8 mouse cellular contexts compared by ENCODE assay signal in genomic region chr10:18318916-18319481, GRCm38 (mm10). TPM values are rescaled to one million over a fixed set of nuclear protein-coding genes. Genes with fewer than 3 reads are reported as not detected.
A peak's percentile ranks its signal among the peaks of the same experiment; 100 is the strongest.
DNase-seq lines count a peak whose midpoint lies in the region; ATAC-seq lines count a peak whose summit lies in the region.

Gene Nhsl1 (plus strand): TSS chr10:18318985.

- peak within 1 kb of the TSS; percentile 87 for H3K9ac ChIP-seq in embryonic facial prominence, embryonic 12.5 days
- peak within 1 kb of the TSS; percentile 66 for H3K9ac ChIP-seq in liver, embryonic 11.5 days (ENCODE audit: low read depth, low read length)

- H3K9me3 ChIP-seq in embryonic facial prominence, embryonic 12.5 days = no peaks in the 10 kb centered on the region
- H3K9me3 ChIP-seq in heart, embryonic 10.5 days = no peaks in the 10 kb centered on the region
- no peaks in the 10 kb centered on the region for H3K9me3 ChIP-seq in liver, embryonic 11.5 days (ENCODE audit: control insufficient read depth, low read length)

- H3K27me3 ChIP-seq in embryonic facial prominence, embryonic 12.5 days = no peaks in the 10 kb centered on the region
- H3K27me3 ChIP-seq in heart, embryonic 10.5 days (ENCODE audit: insufficient read depth, poor library complexity, severe bottlenecking) = no peaks in the 10 kb centered on the region
- peaks cover 23% of the 10 kb centered on the region for H3K27me3 ChIP-seq in liver, embryonic 11.5 days (replicated peaks; ENCODE audit: control insufficient read depth, insufficient read depth, low read length)

- peak within 1 kb of the TSS; percentile 72 for H3K4me3 ChIP-seq in embryonic facial prominence, embryonic 12.5 days
- peak within 1 kb of the TSS; percentile 80 for H3K4me3 ChIP-seq in heart, embryonic 10.5 days
- peak within 1 kb of the TSS; percentile 71 for H3K4me3 ChIP-seq in liver, embryonic 11.5 days (ENCODE audit: low read depth, low read length)

- H3K4me2 ChIP-seq in embryonic facial prominence, embryonic 12.5 days (replicated peaks) = peak within 1 kb of the TSS; percentile 81
- H3K4me2 ChIP-seq in liver, embryonic 11.5 days = peak within 1 kb of the TSS; percentile 84

- H3K4me1 ChIP-seq in embryonic facial prominence, embryonic 12.5 days = 0 out of 2 replicates have a peak, but pooled peaks cover 3% of the 10 kb centered on the region
- peaks cover 19% of the 10 kb centered on the region for H3K4me1 ChIP-seq in heart, embryonic 10.5 days
- no peaks in the 10 kb centered on the region for H3K4me1 ChIP-seq in liver, embryonic 11.5 days (replicated peaks; ENCODE audit: control insufficient read depth, insufficient read depth, low read length)

- H3K36me3 ChIP-seq in embryonic facial prominence, embryonic 12.5 days = no peaks in the 10 kb centered on the region
- H3K36me3 ChIP-seq in heart, embryonic 10.5 days = no peaks in the 10 kb centered on the region
- H3K36me3 ChIP-seq in liver, embryonic 11.5 days (ENCODE audit: control insufficient read depth, insufficient read depth, low read length) = no peaks in the 10 kb centered on the region

- DNase-seq in layer of hippocampus, adult 11-12 months (ENCODE audit: low spot score) = peak; percentile 43
- no peak for DNase-seq in layer of hippocampus, adult 9-10 months (ENCODE audit: low spot score)
- DNase-seq in heart, embryonic 10.5 days (ENCODE audit: low spot score) = peak; percentile 84
- peak; percentile 68 for DNase-seq in kidney, adult 9 months
- DNase-seq in liver, embryonic 11.5 days (ENCODE audit: low spot score) = peak; percentile 68
- DNase-seq in naive thymus-derived CD4-positive, alpha-beta T cell, adult 2 months (ENCODE audit: low read depth) = peak; percentile 9
- DNase-seq in testis, postnatal 14 days (ENCODE audit: low spot score) = peak; percentile 39

- peak within 1 kb of the TSS; percentile 62 for H3K27ac ChIP-seq in embryonic facial prominence, embryonic 12.5 days
- peak within 1 kb of the TSS; percentile 95 for H3K27ac ChIP-seq in heart, embryonic 10.5 days
- H3K27ac ChIP-seq in liver, embryonic 11.5 days (ENCODE audit: low read depth, low read length) = no peak within 1 kb of the TSS

- under 1% methylated on average over 63 of the region's 63 CpGs for WGBS in embryonic facial prominence, embryonic 12.5 days
- WGBS in heart, embryonic 10.5 days = under 1% methylated on average over 63 of the region's 63 CpGs
- under 1% methylated on average over 57 of the region's 63 CpGs for WGBS in liver, embryonic 11.5 days

- peak; percentile 86 for ATAC-seq in embryonic facial prominence, embryonic 12.5 days (ENCODE audit: insufficient number of reproducible peaks, insufficient read depth, low FRiP score, low TSS enrichment)
- peak; percentile 70 for ATAC-seq in liver, embryonic 11.5 days (replicated peaks; ENCODE audit: low FRiP score)

RNA-seq across cellular contexts. Expression of gene Nhsl1, which starts in this region (rescaled TPM):
- 10.2 and 10.6 TPM in 2 replicates for polyA plus RNA-seq in embryonic facial prominence, embryonic 12.5 days (2016; fragmentation: Nextera tagmentation; extraction: Ambion mirVana)
- 10.6 and 14.9 TPM in 2 replicates for polyA plus RNA-seq in heart, embryonic 10.5 days (2016; fragmentation: Nextera tagmentation; extraction: Ambion mirVana)
- 2.6 and 2.9 TPM in 2 replicates for polyA plus RNA-seq in liver, embryonic 11.5 days (2014; fragmentation: Nextera tagmentation; extraction: Ambion mirVana)
